Mouse (Mus musculus) lung, embryonic 16.5 days (tissue): ENCODE measurements around the gene Hmgb4. TPM values are rescaled to one million over a fixed set of nuclear protein-coding genes. Genes with fewer than 3 reads are reported as not detected.

Experiments
- ATAC-seq: fragments of 200-750 bp; cut with Nextera tagmentation; 2 replicates; pipeline ENCODE4 v1.8.0; 2017; ENCODE audit warnings: low read depth, mild to moderate bottlenecking, moderate library complexity
- H3K27ac ChIP-seq: fragments of 300-500 bp; sonication (generic); 2 replicates; pipeline ENCODE4 v1.5.1; 2014; ENCODE audit warnings: mild to moderate bottlenecking, control low read depth, low read length
- H3K27me3 ChIP-seq: fragments of 300-500 bp; sonication (generic); 2 replicates; pipeline ENCODE4 v1.6.1; 2014; ENCODE audit warnings: low read depth, low read length, mixed read lengths; ENCODE audit not compliant: control insufficient read depth, insufficient read depth
- H3K36me3 ChIP-seq: fragments of 300-500 bp; sonication (generic); 2 replicates; pipeline ENCODE4 v1.6.1; 2014; ENCODE audit warnings: low read length; ENCODE audit not compliant: control insufficient read depth, insufficient read depth
- H3K4me1 ChIP-seq: fragments of 300-500 bp; sonication (generic); replicated peaks from 2 replicates; pipeline ENCODE4 v1.6.1; 2014; ENCODE audit warnings: low read length, mixed read lengths; ENCODE audit not compliant: control insufficient read depth, insufficient read depth
- H3K4me2 ChIP-seq: fragments of 300-500 bp; sonication (generic); 2 replicates; pipeline ENCODE4 v1.6.1; 2014; ENCODE audit warnings: low read depth, low read length, control low read depth
- H3K4me3 ChIP-seq: fragments of 300-500 bp; sonication (generic); 2 replicates; pipeline ENCODE4 v1.5.1; 2014; ENCODE audit warnings: mild to moderate bottlenecking, low read length, control low read depth
- H3K9ac ChIP-seq: fragments of 300-500 bp; sonication (generic); 2 replicates; pipeline ENCODE4 v1.6.1; 2014; ENCODE audit warnings: low read length, control low read depth
- H3K9me3 ChIP-seq: fragments of 300-500 bp; sonication (generic); 2 replicates; pipeline ENCODE4 v1.6.1; 2016; ENCODE audit warnings: low read length; ENCODE audit not compliant: control insufficient read depth
- WGBS: fragments of 180-500 bp; shearing (Covaris S2); extraction: QIAGEN DNeasy Blood & Tissue Kit; methylation state at CpG from one replicate; pipeline ENCODE4 v1.1.7; 2014; 5-methylcytosine and 5-hydroxymethylcytosine counted together
- polyA plus RNA-seq: library from polyadenylated mRNA; unstranded; fragments of >200 nt; fragmentation: Nextera tagmentation; extraction: Ambion mirVana; gene quantifications from 2 replicates; pipeline ENCODE4 v1.2.1, GENCODE M21; 2015

The Hmgb4 gene
- not detected in 2 replicates for polyA plus RNA-seq

- Histone ChIP-seq H3K27me3 (no peaks in the 10 kb centered on the region), H3K4me2 (no peak within 1 kb of the TSS), H3K27ac (no peak within 1 kb of the TSS), H3K9ac (no peak within 1 kb of the TSS), H3K36me3 (no peaks in the 10 kb centered on the region), H3K9me3 (no peaks in the 10 kb centered on the region), H3K4me1 (no peaks in the 10 kb centered on the region), H3K4me3 (no peak within 1 kb of the TSS)
- 62% methylated on average over 8 of the region's 8 CpGs for whole genome bisulfite sequencing
- no peak for ATAC-seq
These were observed at the start of gene Hmgb4 for GRCm38 (mm10) chr4:128260907-128261560. Gene Hmgb4 (minus strand): TSS chr4:128260957.

GRCm38 (mm10) chr4:128306011-128306410 is 45.3 kb upstream of the Hmgb4 start:
- Histone ChIP-seq H3K27ac (no peak overlapping the region), H3K9ac (no peak overlapping the region), H3K4me3 (no peak overlapping the region), H3K27me3 (no peaks in the 10 kb centered on the region), H3K4me2 (no peak overlapping the region), H3K4me1 (no peaks in the 10 kb centered on the region), H3K36me3 (no peaks in the 10 kb centered on the region), H3K9me3 (no peaks in the 10 kb centered on the region)
- ATAC-seq = no peak
- 92% methylated on average over 8 of the region's 8 CpGs for WGBS

GRCm38 (mm10) chr4:128304049-128304448 is 43.3 kb upstream of the Hmgb4 start:
- Histone ChIP-seq H3K27ac (no peak overlapping the region), H3K4me2 (no peak overlapping the region), H3K27me3 (no peaks in the 10 kb centered on the region), H3K9ac (no peak overlapping the region), H3K9me3 (no peaks in the 10 kb centered on the region), H3K4me1 (no peaks in the 10 kb centered on the region), H3K36me3 (no peaks in the 10 kb centered on the region), H3K4me3 (no peak overlapping the region)
- no peak for ATAC-seq
- WGBS = 67% methylated on average over 8 of the region's 8 CpGs

- WGBS = 70% methylated on average over 7 of the region's 7 CpGs
- H3K4me1 ChIP-seq = no peaks in the 10 kb centered on the region
- ATAC-seq = no peak
These were observed 27.3 kb upstream of the Hmgb4 start for GRCm38 (mm10) chr4:128288095-128288494.

GRCm38 (mm10) chr4:128285009-128285408 is 24.3 kb upstream of the Hmgb4 start:
- Histone ChIP-seq H3K9me3 (no peaks in the 10 kb centered on the region), H3K4me3 (no peak overlapping the region), H3K27ac (no peak overlapping the region), H3K4me1 (no peaks in the 10 kb centered on the region), H3K4me2 (no peak overlapping the region), H3K27me3 (no peaks in the 10 kb centered on the region), H3K9ac (no peak overlapping the region), H3K36me3 (no peaks in the 10 kb centered on the region)
- ATAC-seq = no peak
- WGBS = 37% methylated on average over 1 of the region's 1 CpGs

More at GRCm38 (mm10) chr4:128288095-128288494, 27.3 kb upstream of the Hmgb4 start:
- H3K9ac ChIP-seq = no peak overlapping the region
- H3K9me3 ChIP-seq = no peaks in the 10 kb centered on the region
- H3K27ac ChIP-seq = no peak overlapping the region
- no peaks in the 10 kb centered on the region for H3K27me3 ChIP-seq
- H3K4me3 ChIP-seq = no peak overlapping the region
- no peaks in the 10 kb centered on the region for H3K36me3 ChIP-seq
- H3K4me2 ChIP-seq = no peak overlapping the region

- WGBS = 77% methylated on average over 6 of the region's 6 CpGs
- no peaks in the 10 kb centered on the region for H3K27me3 ChIP-seq
- H3K4me1 ChIP-seq = peaks cover 9% of the 10 kb centered on the region
These were observed 14.8 kb upstream of the Hmgb4 start for GRCm38 (mm10) chr4:128275586-128275985.

GRCm38 (mm10) chr4:128275116-128275515 is 14.4 kb upstream of the Hmgb4 start:
- ATAC-seq = no peak

More at GRCm38 (mm10) chr4:128275586-128275985, 14.8 kb upstream of the Hmgb4 start:
- no peak overlapping the region for H3K4me2 ChIP-seq
- H3K4me3 ChIP-seq = no peak overlapping the region
- no peaks in the 10 kb centered on the region for H3K36me3 ChIP-seq
- H3K9ac ChIP-seq = no peak overlapping the region
- no peak overlapping the region for H3K27ac ChIP-seq
- H3K9me3 ChIP-seq = no peaks in the 10 kb centered on the region
- ATAC-seq = no peak

GRCm38 (mm10) chr4:128273146-128273545 is 12.4 kb upstream of the Hmgb4 start:
- Histone ChIP-seq H3K4me1 (peaks cover 15% of the 10 kb centered on the region), H3K9ac (no peak overlapping the region), H3K36me3 (no peaks in the 10 kb centered on the region), H3K27ac (no peak overlapping the region), H3K4me3 (no peak overlapping the region), H3K4me2 (no peak overlapping the region), H3K27me3 (no peaks in the 10 kb centered on the region), H3K9me3 (no peaks in the 10 kb centered on the region)
- ATAC-seq = no peak
- 54% methylated on average over 11 of the region's 11 CpGs for WGBS

More at GRCm38 (mm10) chr4:128275116-128275515, 14.4 kb upstream of the Hmgb4 start:
- no peaks in the 10 kb centered on the region for H3K9me3 ChIP-seq
- H3K27me3 ChIP-seq = no peaks in the 10 kb centered on the region
- no peak overlapping the region for H3K9ac ChIP-seq
- peaks cover 13% of the 10 kb centered on the region for H3K4me1 ChIP-seq
- no peaks in the 10 kb centered on the region for H3K36me3 ChIP-seq
- no peak overlapping the region for H3K4me2 ChIP-seq
- no peak overlapping the region for H3K4me3 ChIP-seq
- no peak overlapping the region for H3K27ac ChIP-seq
- WGBS = 73% methylated on average over 5 of the region's 5 CpGs

GRCm38 (mm10) chr4:128272501-128272900 is 11.7 kb upstream of the Hmgb4 start:
- WGBS = 64% methylated on average over 6 of the region's 6 CpGs
- ATAC-seq = no peak
- H3K9ac ChIP-seq = no peak overlapping the region
- H3K4me1 ChIP-seq = peaks cover 15% of the 10 kb centered on the region
- H3K36me3 ChIP-seq = no peaks in the 10 kb centered on the region
- H3K4me3 ChIP-seq = no peak overlapping the region
- H3K4me2 ChIP-seq = no peak overlapping the region
- no peaks in the 10 kb centered on the region for H3K9me3 ChIP-seq
- no peak overlapping the region for H3K27ac ChIP-seq
- no peaks in the 10 kb centered on the region for H3K27me3 ChIP-seq
